Mouse (Mus musculus): ENCODE measurements around the gene Cd24a.

- TF ChIP-seq CTCF (IDR thresholded peaks at IDR 0.05; ENCODE audit: low read depth) (0 out of 2 replicates have a peak, but pooled peaks have one; percentile 9), EP300 (IDR thresholded peaks at IDR 0.05; ENCODE audit: low read depth) (peak; percentile 100)
These were observed 31.4 kb downstream of the Cd24a start for GRCm38 (mm10) chr10:43609507-43609906.
